In the genomic region with DNA sequence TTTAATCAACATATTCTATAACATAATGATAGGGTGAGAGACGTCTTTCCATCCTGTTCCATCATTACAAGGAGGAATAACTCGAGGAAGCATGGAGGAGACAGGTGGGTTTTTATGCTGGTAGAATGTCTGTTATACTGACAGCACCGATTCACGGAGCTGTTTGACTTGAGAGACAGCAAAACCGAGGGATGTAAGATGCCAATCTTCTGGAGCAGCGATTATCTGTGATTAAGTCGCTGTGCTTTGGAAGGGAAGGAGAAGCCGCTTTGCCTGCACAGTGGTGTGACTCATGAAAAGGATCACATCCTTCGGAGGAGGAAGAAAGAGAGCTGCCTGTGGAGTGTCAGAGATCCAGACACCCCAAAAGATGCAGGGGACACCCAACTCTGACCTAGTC, we compare ENCODE assay signal across 14 mouse cellular contexts.
"Had no signal": no experiment of that assay in that cellular context is flagged by ENCODE, and none has a peak within 500 bp of the region (broad histone marks: within the 10 kb centered on the region; RNA-seq: fewer than 3 reads in every experiment).

No protein-coding gene starts in this region.

- H3K27me3 ChIP-seq: midbrain, embryonic 13.5 days; midbrain, embryonic 15.5 days; neural tube, embryonic 12.5 days; stomach, embryonic 15.5 days had no signal

- ATAC-seq: midbrain, embryonic 13.5 days; midbrain, embryonic 15.5 days had no signal

- H3K9ac ChIP-seq: lung, embryonic 14.5 days; midbrain, embryonic 13.5 days; midbrain, embryonic 15.5 days; neural tube, embryonic 12.5 days; stomach, embryonic 15.5 days had no signal

- H3K4me1 ChIP-seq: midbrain, embryonic 13.5 days; midbrain, embryonic 15.5 days; neural tube, embryonic 12.5 days; stomach, embryonic 15.5 days had no signal

- H3K4me3 ChIP-seq: midbrain, embryonic 13.5 days; midbrain, embryonic 15.5 days; neural tube, embryonic 12.5 days; stomach, embryonic 15.5 days had no signal

- DNase-seq: lung, adult 18-20 months; lung, embryonic 14.5 days; lung, postnatal 10 days; lung, postnatal 4 days; right cerebral cortex, postnatal 14 days; thymus, adult 2 months; thymus, postnatal 25 days; thymus, postnatal 4 days had no signal

- H3K9me3 ChIP-seq: midbrain, embryonic 13.5 days; midbrain, embryonic 15.5 days; neural tube, embryonic 12.5 days; stomach, embryonic 15.5 days had no signal

- H3K36me3 ChIP-seq: midbrain, embryonic 13.5 days; midbrain, embryonic 15.5 days; neural tube, embryonic 12.5 days; stomach, embryonic 15.5 days had no signal

- H3K27ac ChIP-seq: midbrain, embryonic 13.5 days; midbrain, embryonic 15.5 days; neural tube, embryonic 12.5 days; stomach, embryonic 15.5 days; stomach, postnatal 0 days had no signal

- H3K4me2 ChIP-seq: lung, embryonic 14.5 days; midbrain, embryonic 11.5 days; midbrain, embryonic 13.5 days; midbrain, embryonic 15.5 days; neural tube, embryonic 12.5 days; stomach, embryonic 15.5 days had no signal
